Mouse (Mus musculus): ENCODE measurements around the gene Cacnb3.

- TF ChIP-seq CTCF (IDR thresholded peaks at IDR 0.05; ENCODE audit: low read depth) (no peak), EP300 (optimal IDR thresholded peaks at IDR 0.05) (no peak)
These were observed 43.1 kb downstream of the Cacnb3 start for GRCm38 (mm10) chr15:98673732-98674131.
